Mouse (Mus musculus): ENCODE measurements around the gene Cplx2.
A peak's percentile ranks its signal among the peaks of the same experiment; 100 is the strongest.

Gene Cplx2

DNA sequence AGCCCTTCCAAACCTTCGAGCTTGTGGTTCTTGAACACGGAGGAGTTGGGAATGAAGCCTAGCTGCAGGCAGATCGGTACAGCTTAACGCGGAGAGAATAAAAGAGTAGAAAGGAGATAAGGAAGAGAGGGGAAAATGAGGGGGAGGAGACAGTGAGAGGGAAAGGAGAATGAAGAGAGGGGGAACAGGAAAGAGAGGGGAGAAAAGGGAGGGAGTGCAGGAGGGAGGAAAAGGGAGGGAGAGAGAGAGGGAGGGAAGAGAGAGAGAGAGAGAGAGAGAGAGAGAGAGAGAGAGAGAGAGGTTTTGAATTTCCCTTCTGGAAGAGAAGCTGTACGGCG lies at the start of gene Cplx2:
TSS of gene Cplx2 (plus strand) at position 301 of the 338 bp plus-strand sequence.
- no peak for DNase-seq (ENCODE audit: low spot score)

DNA sequence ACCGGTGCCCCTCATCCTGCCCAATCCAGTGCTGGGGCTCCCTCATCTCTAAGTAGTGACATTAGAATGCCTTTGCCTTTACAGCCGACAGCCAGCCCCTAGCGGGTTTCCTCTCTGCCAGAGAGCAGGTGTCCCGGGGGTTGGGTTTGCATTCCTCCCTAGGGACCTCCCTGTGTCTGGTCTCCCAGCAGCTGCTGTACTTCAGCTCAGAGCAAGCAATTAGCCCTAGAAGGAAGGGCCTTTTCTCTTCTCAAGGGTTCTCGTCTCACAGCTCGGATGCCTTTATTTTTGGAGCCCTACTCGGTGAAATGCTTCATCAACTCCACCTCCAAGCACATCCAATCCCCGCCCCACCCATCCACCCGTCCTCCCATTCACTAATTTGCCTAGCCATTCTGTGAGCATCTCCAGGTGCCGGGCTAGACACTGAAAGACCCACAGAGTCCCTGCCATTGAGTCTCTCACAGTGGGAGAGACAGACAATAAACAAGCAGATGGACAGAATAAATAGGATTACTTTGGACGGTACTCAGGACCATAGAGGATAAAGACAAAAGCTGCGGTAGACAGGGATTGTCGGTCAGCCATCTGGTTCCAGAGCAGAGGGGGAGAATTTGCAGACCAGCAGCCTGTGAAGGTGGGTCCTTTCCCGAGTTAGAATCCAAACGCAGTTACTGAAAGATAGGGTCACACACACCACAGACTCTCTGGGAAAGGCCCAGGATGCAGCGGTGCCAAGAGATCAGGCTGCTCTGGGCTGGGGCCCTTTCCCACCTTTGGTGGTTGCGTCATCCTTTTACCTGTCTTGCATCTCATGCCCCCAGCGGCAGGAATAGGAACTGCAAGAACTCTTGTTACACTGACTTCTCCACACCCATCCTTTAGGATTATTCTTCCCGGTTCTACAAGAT lies 48.5 kb upstream of the Cplx2 start:
- peak; percentile 38 for DNase-seq (ENCODE audit: low spot score)

- DNase-seq (ENCODE audit: low spot score), result no peak
Observed at GRCm38 (mm10) chr13:54323307-54324165, 47.6 kb upstream of the Cplx2 start.

DNA sequence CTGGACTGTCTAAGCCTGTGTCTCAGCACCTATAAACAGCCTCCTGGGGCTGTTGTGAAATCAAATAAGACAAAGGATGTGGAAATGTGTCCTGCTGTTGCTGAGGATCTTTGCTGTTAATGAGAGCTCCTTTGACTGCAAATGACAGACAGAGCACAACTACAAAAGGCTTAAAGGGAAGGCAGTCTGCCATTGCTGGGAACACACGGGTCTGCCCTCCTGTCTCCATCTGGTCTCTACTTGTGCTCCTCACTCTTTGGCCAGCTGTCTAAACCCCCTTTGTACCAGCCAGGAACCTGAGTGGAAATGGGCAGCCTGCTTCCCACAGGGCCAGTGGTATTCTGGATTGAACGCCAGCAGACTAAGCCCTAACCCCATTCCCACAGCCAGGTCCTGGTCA lies 47.0 kb upstream of the Cplx2 start:
- DNase-seq (ENCODE audit: low spot score), result no peak

DNA sequence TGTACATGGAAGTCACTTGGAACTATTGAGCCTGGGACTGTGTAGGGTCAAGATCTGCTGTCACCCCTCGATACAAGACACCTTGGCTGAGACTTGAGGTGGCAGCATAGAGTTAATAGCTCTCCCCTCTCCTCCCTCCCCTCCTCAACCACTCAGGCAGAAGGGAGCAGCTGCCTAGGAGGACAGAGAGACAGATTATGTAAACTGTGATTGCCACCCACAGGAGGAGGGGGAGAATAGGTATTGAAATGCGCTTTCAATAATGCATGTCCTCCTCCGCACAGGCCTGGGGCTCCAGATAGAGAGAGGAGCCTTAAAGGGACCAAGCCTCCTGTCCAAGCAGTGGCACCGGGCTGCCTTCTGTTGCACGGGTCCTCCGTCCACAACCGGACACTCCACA lies 45.3 kb upstream of the Cplx2 start:
- DNase-seq (ENCODE audit: low spot score), result no peak

GRCm38 (mm10) chr13:54326686-54327447 lies 44.3 kb upstream of the Cplx2 start:
- no peak for DNase-seq (ENCODE audit: low spot score)

DNA sequence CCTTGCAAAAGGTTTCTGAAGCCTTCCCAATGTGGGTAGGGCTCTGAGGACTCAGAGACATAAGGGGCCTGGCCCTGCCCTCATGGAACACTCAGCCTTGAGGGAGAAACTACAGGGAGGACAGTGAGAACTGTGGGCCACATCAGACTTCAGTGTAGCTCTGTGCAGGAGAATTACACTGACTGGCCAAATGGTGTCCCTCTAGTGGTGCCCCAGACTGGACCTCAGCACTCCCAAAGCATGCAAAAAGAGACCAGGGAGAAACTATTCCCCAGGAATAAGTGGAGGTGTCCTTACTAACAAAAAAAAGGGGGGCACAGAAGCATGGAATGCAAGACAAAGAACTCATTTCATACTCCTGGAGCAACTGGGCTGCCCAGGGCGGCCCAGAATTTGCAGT lies 43.1 kb upstream of the Cplx2 start:
- no peak for DNase-seq (ENCODE audit: low spot score)

GRCm38 (mm10) chr13:54328954-54329490 lies 42.1 kb upstream of the Cplx2 start:
- DNase-seq (ENCODE audit: low spot score), result no peak

DNA sequence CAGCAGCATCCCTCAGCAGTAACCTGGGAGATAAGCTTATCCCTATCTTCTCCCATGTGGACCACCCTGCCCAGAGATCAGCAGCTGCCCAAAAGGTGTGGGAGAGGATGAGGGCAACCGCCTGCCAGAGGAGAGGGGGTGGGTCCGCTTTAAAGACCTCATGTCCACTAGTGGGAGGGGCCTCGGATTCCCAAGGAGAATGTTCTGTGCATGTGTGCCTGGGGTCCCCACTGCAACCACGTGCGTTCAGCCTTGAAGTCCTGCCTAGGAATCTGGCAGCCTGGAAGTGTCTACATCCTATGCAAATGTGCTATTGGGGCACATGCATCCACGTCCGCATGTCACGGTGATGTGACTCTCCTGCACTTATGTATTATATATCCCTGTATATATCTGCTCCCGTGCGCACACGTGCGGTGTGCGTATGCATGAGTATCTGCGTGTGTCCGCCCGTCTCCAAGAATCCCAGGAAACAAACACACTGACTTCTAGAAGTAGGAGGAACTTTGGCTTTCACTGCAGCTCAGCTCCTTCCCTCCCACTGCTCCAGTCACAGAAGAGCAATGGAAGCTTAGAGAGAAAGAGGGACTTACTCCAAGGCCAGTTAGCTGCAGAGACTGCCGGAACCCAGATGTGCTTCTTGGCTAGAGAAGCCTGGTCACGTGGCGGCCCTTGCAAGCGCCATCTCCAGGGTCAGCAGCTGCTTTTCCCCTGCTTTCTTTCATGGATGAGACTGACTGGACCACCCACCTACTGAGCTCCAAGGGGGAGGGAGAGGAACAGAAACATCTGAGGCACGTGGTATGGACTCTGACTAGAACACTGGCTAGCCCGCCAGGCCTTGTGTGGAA lies 39.1 kb upstream of the Cplx2 start:
- no peak for DNase-seq (ENCODE audit: low spot score)

GRCm38 (mm10) chr13:54332921-54333477 lies 38.1 kb upstream of the Cplx2 start:
- peak; percentile 19 for DNase-seq (ENCODE audit: low spot score)

- DNase-seq (ENCODE audit: low spot score), result peak; percentile 27
Observed at GRCm38 (mm10) chr13:54337058-54337457, 34.1 kb upstream of the Cplx2 start.

GRCm38 (mm10) chr13:54337541-54337940 lies 33.6 kb upstream of the Cplx2 start:
- DNase-seq (ENCODE audit: low spot score), result peak; percentile 43

GRCm38 (mm10) chr13:54338815-54339214 lies 32.3 kb upstream of the Cplx2 start:
- no peak for DNase-seq (ENCODE audit: low spot score)

DNA sequence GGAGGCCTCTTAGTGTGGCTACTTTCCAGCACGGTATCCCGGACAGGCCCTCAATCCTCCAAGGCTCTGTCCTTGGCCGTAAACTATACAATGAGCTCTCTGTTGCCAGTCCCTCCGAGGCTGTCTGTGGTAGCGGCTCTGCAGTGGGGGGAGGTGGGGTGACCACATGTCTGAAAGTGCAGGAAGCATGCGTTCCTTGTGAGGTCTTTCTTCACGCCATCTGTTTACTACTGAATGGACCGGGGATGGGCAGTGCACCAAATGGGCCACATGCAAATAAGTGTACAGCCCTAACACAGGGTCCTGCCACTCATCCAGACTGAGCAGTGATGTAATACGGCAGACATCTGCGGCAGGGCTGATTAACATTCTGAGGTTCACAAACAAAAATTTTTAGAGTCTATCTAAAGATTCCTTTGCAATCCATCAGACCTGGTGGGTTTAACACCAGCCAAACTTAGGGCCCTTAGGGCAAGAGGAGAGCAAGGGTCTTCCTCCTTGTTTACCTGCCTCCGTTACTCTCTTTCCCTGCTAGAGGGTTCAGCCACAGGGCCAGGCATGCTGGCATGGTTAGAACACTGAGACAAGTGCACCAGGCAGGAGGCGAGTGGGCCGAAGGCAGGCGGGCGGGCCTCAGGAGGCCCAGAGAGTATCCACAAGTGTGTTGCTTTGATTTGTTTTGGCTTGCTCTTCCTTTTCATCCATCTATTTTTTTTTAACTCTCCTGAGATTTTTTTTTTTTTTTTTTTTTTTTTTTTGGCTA lies 25.1 kb upstream of the Cplx2 start:
- DNase-seq (ENCODE audit: low spot score), result no peak

GRCm38 (mm10) chr13:54348011-54348410 lies 23.1 kb upstream of the Cplx2 start:
- no peak for DNase-seq (ENCODE audit: low spot score)

GRCm38 (mm10) chr13:54349126-54349759 lies 21.9 kb upstream of the Cplx2 start:
- no peak for DNase-seq (ENCODE audit: low spot score)

- DNase-seq (ENCODE audit: low spot score), result no peak
Observed at GRCm38 (mm10) chr13:54357420-54357819, 13.7 kb upstream of the Cplx2 start.

GRCm38 (mm10) chr13:54359181-54359580 lies 12.0 kb upstream of the Cplx2 start:
- DNase-seq (ENCODE audit: low spot score), result no peak

DNA sequence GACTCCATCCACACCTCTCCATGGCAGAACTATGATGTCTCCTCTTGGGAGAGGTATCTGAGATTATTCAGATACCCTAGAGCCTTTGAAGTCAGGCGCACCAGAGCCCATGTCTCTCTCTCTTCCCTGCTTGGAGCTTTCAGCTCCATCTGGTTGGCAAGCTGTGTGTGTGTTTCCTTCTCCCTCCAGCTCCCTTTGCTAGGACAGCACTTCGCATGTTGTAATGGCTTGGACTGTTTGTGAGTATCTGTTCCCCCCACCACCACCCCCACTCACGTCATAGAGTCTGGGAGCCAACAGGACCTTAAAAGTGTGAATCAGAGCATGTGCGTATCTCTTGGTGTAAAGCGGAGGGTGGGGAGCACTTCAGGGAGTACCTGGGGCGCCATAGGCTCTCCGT lies 6.5 kb upstream of the Cplx2 start:
- no peak for DNase-seq (ENCODE audit: low spot score)
